Mouse (Mus musculus) C2C12 (cell line): ENCODE data around the gene Atmin.

Source experiments
- CTCF ChIP-seq: IDR thresholded peaks from one replicate; pipeline ENCODE4 v1.5.1; 2011; ENCODE audit not compliant: control insufficient read depth, insufficient read depth, insufficient read length
- MYOD1 ChIP-seq: IDR thresholded peaks from one replicate; pipeline ENCODE4 v1.6.1; 2011; ENCODE audit warnings: low read depth; ENCODE audit not compliant: control insufficient read depth, insufficient read length

DNA sequence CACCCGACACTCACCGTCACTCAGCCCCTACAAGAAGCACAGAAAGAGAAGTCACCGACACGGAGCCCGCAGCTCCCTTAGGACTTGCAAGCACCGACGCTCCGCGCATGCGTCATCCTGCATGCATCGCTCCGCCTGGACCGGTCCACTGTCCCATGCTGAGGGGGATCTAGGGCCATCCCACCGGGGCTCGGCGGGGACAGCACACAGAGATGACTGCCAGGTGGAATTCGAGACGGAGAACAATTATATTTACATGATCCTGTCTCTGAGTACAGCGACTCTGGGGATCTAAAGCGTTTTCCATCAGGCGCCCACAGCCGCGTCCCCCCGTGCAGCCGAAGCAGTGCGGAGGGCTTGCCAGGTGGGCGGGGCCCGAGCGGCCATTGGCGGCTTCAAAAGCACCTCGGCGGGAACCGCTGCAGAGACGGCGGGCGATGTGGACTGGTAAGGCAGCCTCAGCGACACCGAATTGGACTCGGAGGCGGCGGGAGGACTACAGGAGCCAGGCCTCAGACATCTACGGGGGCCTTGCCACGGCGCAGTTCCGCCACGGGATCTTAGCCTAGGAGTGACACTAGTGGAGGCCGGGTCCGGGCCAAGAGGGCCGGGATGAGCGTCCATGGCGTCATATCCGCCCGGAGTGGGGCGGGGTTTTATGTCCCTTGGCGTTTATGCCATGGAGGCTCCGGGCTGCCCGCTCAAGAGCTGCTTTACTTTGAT lies 21.7 kb upstream of the Atmin start, which contains the start of the genes Cmc2 and Cenpn:
- TF ChIP-seq CTCF (no peak), MYOD1 (no peak)
